Mouse (Mus musculus) heart, postnatal 0 days (tissue): ENCODE measurements at regions not wholly inside any gene's neighbourhood (a gene's known extent, or its start where the extent isn't known, plus 50 kb on each side); places are given as distances from the start of the nearest gene placed in this dataset.

Source experiments
- CTCF ChIP-seq: IDR thresholded peaks from 2 replicates; pipeline ENCODE4 v1.5.1; 2016; ENCODE audit warnings: antibody characterized with exemption, control low read depth, low read depth
- EP300 ChIP-seq: IDR thresholded peaks from 2 replicates; pipeline ENCODE4 v1.6.1; 2016; ENCODE audit warnings: antibody characterized with exemption, low read depth

- TF ChIP-seq CTCF (no peak), EP300 (no peak)
Observed at GRCm38 (mm10) chr3:133776013-133776412, 231.1 kb upstream of the Tet2 start.
